Mouse (Mus musculus) adrenal gland, postnatal 0 days (tissue): ENCODE measurements around the gene Ppp2r3d. TPM values are rescaled to one million over a fixed set of nuclear protein-coding genes. Genes with fewer than 3 reads are reported as not detected.

Source experiments
- polyA plus RNA-seq: library from polyadenylated mRNA; unstranded; fragments of >200 nt; fragmentation: Nextera tagmentation; extraction: Ambion mirVana; gene quantifications from 2 replicates; pipeline ENCODE4 v1.2.1, GENCODE M21; 2015

Gene Ppp2r3d
- 110 and 124 TPM in 2 replicates for polyA plus RNA-seq

GRCm38 (mm10) chr9:124476096-124476902, at the start of gene Ppp2r3d:
Gene Ppp2r3d, minus strand, starts transcription at chr9:124476898.

DNA sequence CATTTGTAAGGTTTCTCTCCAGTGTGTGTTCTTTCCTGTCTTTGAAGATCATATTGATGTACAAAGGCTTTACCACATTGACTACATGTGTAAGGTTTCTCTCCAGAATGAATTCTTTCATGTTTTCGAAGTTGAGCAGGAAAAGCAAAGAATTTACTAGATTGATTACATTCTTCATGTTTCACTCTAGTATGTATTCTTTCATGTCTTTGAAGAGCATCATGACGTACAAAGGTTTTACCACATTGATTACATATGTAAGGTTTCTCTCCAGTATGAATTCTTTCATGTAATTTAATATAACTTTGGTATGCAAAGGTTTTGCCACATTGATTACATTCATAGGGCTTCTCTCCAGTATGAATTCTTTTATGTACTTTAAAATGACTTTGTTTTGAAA, 17.0 kb upstream of the Ppp2r3d start, which contains the start of gene Gm21836:
Gene Gm21836, minus strand, starts transcription at position 101 of the 400 bp plus-strand sequence.

Other genes starting within 250 kb of the Ppp2r3d start
- 10.5 and 12.1 TPM in 2 replicates for gene 2010315B03Rik, start 164.2 kb downstream of the Ppp2r3d start, polyA plus RNA-seq
- gene Gm21836, start 16.9 kb upstream of the Ppp2r3d start, polyA plus RNA-seq, result not detected in 2 replicates